Mouse (Mus musculus) limb, embryonic 14.5 days (tissue): Measurements from ENCODE around the gene Gm49322. TPM values are rescaled to one million over a fixed set of nuclear protein-coding genes. Genes with fewer than 3 reads are reported as not detected.

ENCODE experiments used
- ATAC-seq: fragments of 200-750 bp; cut with Nextera tagmentation; 2 replicates; pipeline ENCODE4 v1.8.0; 2017; ENCODE audit warnings: low read depth, moderate number of reproducible peaks, moderate TSS enrichment; ENCODE audit not compliant: low FRiP score
- DNase-seq: peaks from one replicate; pipeline ENCODE4 v3.0.0-alpha.2; 2015; ENCODE audit warnings: low spot score
- H3K27ac ChIP-seq: fragments of 300-500 bp; sonication (generic); replicated peaks from 2 replicates; pipeline ENCODE4 v1.5.1; 2014; ENCODE audit warnings: low read depth, mild to moderate bottlenecking, low read length, moderate library complexity, mixed read lengths
- H3K27me3 ChIP-seq: fragments of 300-500 bp; sonication (generic); 2 replicates; pipeline ENCODE4 v1.6.1; 2014; ENCODE audit warnings: low read length, mixed read lengths; ENCODE audit not compliant: control insufficient read depth, insufficient read depth
- H3K36me3 ChIP-seq: fragments of 300-500 bp; sonication (generic); 2 replicates; pipeline ENCODE4 v1.6.1; 2014; ENCODE audit warnings: mild to moderate bottlenecking, low read length, moderate library complexity, mixed read lengths; ENCODE audit not compliant: control insufficient read depth, insufficient read depth
- H3K4me1 ChIP-seq: fragments of 300-500 bp; sonication (generic); 2 replicates; pipeline ENCODE4 v1.6.1; 2014; ENCODE audit warnings: antibody characterized with exemption, low read length, mixed read lengths; ENCODE audit not compliant: control insufficient read depth, insufficient read depth
- H3K4me2 ChIP-seq: fragments of 300-500 bp; sonication (generic); replicated peaks from 2 replicates; pipeline ENCODE4 v1.6.1; 2014; ENCODE audit warnings: low read depth, mild to moderate bottlenecking, low read length, moderate library complexity; ENCODE audit not compliant: severe bottlenecking
- H3K4me3 ChIP-seq: fragments of 300-500 bp; sonication (generic); replicated peaks from 2 replicates; pipeline ENCODE4 v1.5.1; 2014; ENCODE audit warnings: low read length
- H3K9ac ChIP-seq: fragments of 300-500 bp; sonication (generic); 2 replicates; pipeline ENCODE4 v1.6.1; 2014; ENCODE audit warnings: mild to moderate bottlenecking, low read depth, low read length, moderate library complexity; ENCODE audit not compliant: severe bottlenecking
- H3K9me3 ChIP-seq: fragments of 300-500 bp; sonication (generic); 2 replicates; pipeline ENCODE4 v1.6.1; 2016; ENCODE audit warnings: low read length; ENCODE audit not compliant: control insufficient read depth
- POLR2A ChIP-seq: fragments of 200-500 bp; IDR thresholded peaks from 2 replicates; pipeline ENCODE4 v1.8.0; 2012; ENCODE audit warnings: inconsistent platforms, mild to moderate bottlenecking, moderate library complexity, borderline replicate concordance; ENCODE audit not compliant: insufficient read depth, insufficient read length; ENCODE audit errors: extremely low read depth
- WGBS: fragments of 180-500 bp; shearing (Covaris S2); extraction: QIAGEN DNeasy Blood & Tissue Kit; methylation state at CpG from one replicate; pipeline ENCODE4 v1.1.7; 2014; 5-methylcytosine and 5-hydroxymethylcytosine counted together
- polyA plus RNA-seq, 2 experiments: library from polyadenylated mRNA; depleted of rRNA in 1 of 2; stranded (reverse) in 1 of 2; unstranded in 1 of 2; fragments of >200 nt; fragmentation: Nextera tagmentation in 1 of 2; extraction: Ambion mirVana in 1 of 2; gene quantifications; 2 replicates each; pipeline versions ENCODE4 v1.2.1 to v1.2.3; 2012 to 2014

The Gm49322 gene
- polyA plus RNA-seq, 2 experiments = 2.8 to 5.6 TPM

- H3K27ac ChIP-seq = peak overlapping the region; percentile 71
- peak overlapping the region; percentile 85 for H3K9ac ChIP-seq
- peak overlapping the region; percentile 94 for H3K4me2 ChIP-seq
- H3K4me3 ChIP-seq = peak overlapping the region; percentile 85
- peaks cover 13% of the 10 kb centered on the region for H3K4me1 ChIP-seq
- H3K27me3 ChIP-seq = no peaks in the 10 kb centered on the region
- 10% methylated on average over 15 of the region's 15 CpGs for WGBS
- no peak for TF ChIP-seq POLR2A
- no peaks in the 10 kb centered on the region for H3K9me3 ChIP-seq
- peak; percentile 35 for DNase-seq
- no peak for ATAC-seq
- no peaks in the 10 kb centered on the region for H3K36me3 ChIP-seq
These were observed 17.8 kb downstream of the Gm49322 start for GRCm38 (mm10) chr10:80623457-80624191.

DNA sequence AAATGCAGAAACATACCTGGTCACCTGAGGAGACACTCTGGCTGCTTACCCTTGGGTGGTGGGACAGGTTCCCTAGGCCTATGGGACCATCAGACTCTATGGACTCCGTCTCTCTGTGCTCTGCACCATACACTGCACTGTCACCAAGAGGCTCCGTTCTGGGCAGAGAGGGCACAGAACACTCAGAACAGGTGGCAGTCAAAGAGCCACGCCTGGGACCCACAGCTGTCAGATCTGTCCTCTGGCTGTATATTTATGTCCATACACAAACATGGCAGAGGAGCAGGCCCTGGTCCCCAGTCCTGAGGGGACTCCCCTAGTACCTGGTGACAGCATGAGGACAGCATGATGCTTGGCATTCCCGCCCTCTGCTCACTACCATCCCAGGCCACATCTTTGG lies 19.9 kb downstream of the Gm49322 start:
- DNase-seq (no peak), ATAC-seq (no peak)
- no peak overlapping the region for H3K4me2 ChIP-seq
- H3K4me3 ChIP-seq = no peak overlapping the region
- no peak overlapping the region for H3K9ac ChIP-seq
- no peak for TF ChIP-seq POLR2A
- WGBS = 87% methylated on average over 4 of the region's 4 CpGs
- no peaks in the 10 kb centered on the region for H3K9me3 ChIP-seq
- peaks cover 13% of the 10 kb centered on the region for H3K4me1 ChIP-seq
- no peak overlapping the region for H3K27ac ChIP-seq
- H3K27me3 ChIP-seq = no peaks in the 10 kb centered on the region
- peaks cover 5% of the 10 kb centered on the region; the same call in 1 of the 2 replicates for H3K36me3 ChIP-seq

- Histone ChIP-seq H3K4me2 (no peak overlapping the region), H3K27ac (no peak overlapping the region), H3K27me3 (no peaks in the 10 kb centered on the region), H3K4me1 (peaks cover 9% of the 10 kb centered on the region), H3K9me3 (no peaks in the 10 kb centered on the region), H3K4me3 (no peak overlapping the region), H3K9ac (no peak overlapping the region), H3K36me3 (peaks cover 17% of the 10 kb centered on the region; the same call in 1 of the 2 replicates)
- ATAC-seq = peak; percentile 12; the same call in 1 of the 2 replicates
- WGBS = 46% methylated on average over 2 of the region's 2 CpGs
- DNase-seq = no peak
- TF ChIP-seq POLR2A = no peak
These were observed 21.9 kb downstream of the Gm49322 start for GRCm38 (mm10) chr10:80627685-80628084.

GRCm38 (mm10) chr10:80628925-80629324 lies 23.1 kb downstream of the Gm49322 start:
- Histone ChIP-seq H3K9ac (no peak overlapping the region), H3K4me1 (peaks cover 6% of the 10 kb centered on the region), H3K4me2 (no peak overlapping the region), H3K27me3 (no peaks in the 10 kb centered on the region), H3K36me3 (peaks cover 23% of the 10 kb centered on the region), H3K27ac (no peak overlapping the region), H3K9me3 (no peaks in the 10 kb centered on the region), H3K4me3 (no peak overlapping the region)
- WGBS = 83% methylated on average over 9 of the region's 9 CpGs
- ATAC-seq (no peak), DNase-seq (no peak)
- TF ChIP-seq POLR2A = no peak

GRCm38 (mm10) chr10:80635345-80635744 lies 29.5 kb downstream of the Gm49322 start:
- no peak for ATAC-seq
- WGBS = 89% methylated on average over 6 of the region's 6 CpGs
- Histone ChIP-seq H3K4me2 (no peak overlapping the region), H3K9ac (no peak overlapping the region), H3K27ac (no peak overlapping the region), H3K4me1 (no peaks in the 10 kb centered on the region), H3K36me3 (peaks cover 82% of the 10 kb centered on the region), H3K4me3 (no peak overlapping the region), H3K27me3 (no peaks in the 10 kb centered on the region), H3K9me3 (no peaks in the 10 kb centered on the region)
- no peak for DNase-seq
- no peak for TF ChIP-seq POLR2A
